Mouse (Mus musculus) lung, postnatal 4 days (tissue): Measurements from ENCODE around the gene Rundc3a.

ENCODE experiments used
- DNase-seq, 2 experiments: peaks; one replicate each; pipeline ENCODE4 v3.0.0; 2021

The Rundc3a gene

DNA sequence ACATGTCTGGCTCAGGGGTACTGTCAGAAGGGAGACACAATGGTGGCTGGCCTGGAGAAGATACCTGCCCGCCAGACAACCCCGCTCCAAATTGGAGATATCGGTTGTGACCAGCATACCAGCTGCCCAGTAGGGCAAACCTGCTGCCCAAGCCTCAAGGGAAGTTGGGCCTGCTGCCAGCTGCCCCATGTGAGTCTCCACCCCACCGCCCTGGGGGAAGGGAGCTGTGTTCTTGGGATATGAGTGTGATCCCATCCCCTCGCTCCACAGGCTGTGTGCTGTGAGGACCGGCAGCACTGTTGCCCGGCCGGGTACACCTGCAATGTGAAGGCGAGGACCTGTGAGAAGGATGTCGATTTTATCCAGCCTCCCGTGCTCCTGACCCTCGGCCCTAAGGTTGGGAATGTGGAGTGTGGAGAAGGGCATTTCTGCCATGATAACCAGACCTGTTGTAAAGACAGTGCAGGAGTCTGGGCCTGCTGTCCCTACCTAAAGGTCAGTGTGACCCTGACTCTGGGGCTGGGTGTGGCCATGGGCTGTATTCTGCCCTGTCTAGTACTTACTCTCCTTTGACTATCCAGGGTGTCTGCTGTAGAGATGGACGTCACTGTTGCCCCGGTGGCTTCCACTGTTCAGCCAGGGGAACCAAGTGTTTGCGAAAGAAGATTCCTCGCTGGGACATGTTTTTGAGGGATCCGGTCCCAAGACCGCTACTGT is 42.7 kb downstream of the Rundc3a start:
- peak in 1 of 2 experiments; percentile 27 for DNase-seq

- DNase-seq: no peak
Observed at GRCm38 (mm10) chr11:102436471-102436790, 43.2 kb downstream of the Rundc3a start.

- peak; percentile 75 to 86 for DNase-seq
Observed at GRCm38 (mm10) chr11:102437120-102438061, 44.2 kb downstream of the Rundc3a start.

GRCm38 (mm10) chr11:102438212-102439092 is 45.2 kb downstream of the Rundc3a start:
- DNase-seq: peak; percentile 87 to 91

GRCm38 (mm10) chr11:102439093-102440082 is 46.2 kb downstream of the Rundc3a start:
- peak in 1 of 2 experiments; percentile 23 for DNase-seq

DNA sequence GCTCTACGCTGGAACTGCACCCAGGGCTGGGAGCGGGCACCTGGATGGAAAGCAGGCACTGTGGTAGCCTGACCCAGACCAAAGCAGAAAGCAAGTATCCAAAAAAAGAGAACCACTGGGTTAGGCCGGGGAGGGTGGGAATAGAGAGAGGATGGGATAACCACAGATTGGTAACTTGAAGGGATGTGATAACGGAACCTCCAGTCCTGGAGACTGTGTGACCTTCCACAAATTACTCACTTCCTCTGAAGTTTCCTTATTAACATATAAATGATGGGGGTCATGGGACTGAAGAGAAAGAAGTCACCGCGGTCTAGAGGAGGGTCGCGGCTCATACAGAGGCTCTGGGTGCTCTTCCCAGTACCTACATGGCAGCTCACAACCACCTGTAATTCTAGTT is 47.1 kb downstream of the Rundc3a start:
- DNase-seq: no peak

DNA sequence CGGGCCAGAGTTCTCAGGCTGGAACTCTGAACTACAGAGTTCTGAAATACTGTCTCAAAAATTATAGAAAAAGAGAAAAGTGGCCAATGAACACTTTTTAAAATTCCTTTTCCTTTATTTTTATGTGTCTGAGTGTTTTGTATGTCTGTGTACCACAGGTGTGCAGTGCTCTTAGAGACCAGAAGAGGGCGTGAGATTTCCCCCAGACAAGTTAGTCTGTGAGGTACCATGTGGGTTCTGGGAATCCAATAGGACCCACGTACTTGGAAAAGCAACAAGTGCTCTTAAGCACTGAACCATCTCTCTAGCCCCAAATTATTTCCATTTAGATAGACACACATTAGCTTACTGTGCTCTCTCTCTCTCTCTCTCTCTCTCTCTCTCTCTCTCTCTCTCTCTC is 48.2 kb downstream of the Rundc3a start:
- DNase-seq: no peak

- DNase-seq: no peak
Observed at GRCm38 (mm10) chr11:102442089-102442488, 48.9 kb downstream of the Rundc3a start.

GRCm38 (mm10) chr11:102443740-102444139 is 50.5 kb downstream of the Rundc3a start:
- DNase-seq: peak in 1 of 2 experiments; percentile 22

GRCm38 (mm10) chr11:102444321-102444720 is 51.1 kb downstream of the Rundc3a start:
- no peak for DNase-seq

GRCm38 (mm10) chr11:102444781-102445180 is 51.6 kb downstream of the Rundc3a start:
- no peak for DNase-seq

DNA sequence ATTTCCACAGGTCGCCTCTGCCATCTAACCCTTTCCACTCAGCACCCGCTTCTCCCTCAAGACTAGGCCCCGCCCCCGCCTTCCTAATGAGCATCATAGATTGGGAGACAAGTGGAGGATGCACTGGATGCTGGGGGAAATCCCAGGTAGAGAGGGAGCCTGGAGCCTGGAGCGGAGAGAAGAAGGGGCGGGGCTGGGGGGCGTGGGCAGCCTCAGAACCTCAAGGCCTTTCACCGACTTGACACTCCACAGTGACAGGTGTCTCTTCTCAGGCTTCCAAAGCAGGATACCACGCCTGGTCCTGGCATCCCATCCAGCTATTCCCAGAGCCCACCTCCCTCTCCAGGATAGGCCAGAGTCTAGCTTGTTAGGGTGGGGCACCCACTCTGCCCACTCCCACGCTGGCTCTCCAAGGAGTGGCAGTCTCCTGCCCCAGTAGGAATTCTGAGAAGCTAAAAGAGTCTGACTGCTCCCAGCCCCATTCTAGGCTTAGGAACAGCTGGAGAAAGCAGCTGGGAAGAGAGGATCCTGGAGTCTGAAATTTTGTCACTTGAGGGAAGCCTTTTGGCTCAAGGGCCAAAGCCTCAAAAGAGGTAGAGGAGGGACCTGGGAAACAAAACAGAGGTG is 52.2 kb downstream of the Rundc3a start:
- DNase-seq: peak; percentile 64 to 87

DNA sequence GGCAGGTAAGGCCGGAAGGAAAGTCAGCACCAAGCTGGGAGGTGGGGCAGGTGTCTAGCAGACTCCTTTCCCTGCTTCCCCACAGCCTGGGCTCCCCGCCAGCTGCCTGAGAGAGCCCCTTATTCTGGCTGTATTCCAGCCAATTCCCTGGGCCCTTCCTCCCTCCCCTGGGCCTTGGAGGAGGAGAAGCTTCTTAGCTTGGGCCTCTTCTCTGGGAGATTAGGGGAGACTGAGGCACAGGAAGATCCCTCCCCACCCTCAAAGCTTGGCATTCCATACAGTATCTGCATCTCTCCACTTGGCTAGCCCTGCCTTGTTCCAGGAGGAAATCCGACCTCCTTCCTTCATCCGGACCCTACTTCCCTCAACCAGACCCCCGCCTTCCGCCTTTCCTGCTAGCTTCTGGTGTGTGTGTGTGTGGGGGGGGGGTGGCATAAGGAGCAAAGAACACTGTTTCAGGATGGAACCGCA is 52.7 kb downstream of the Rundc3a start:
- DNase-seq: peak; percentile 75 to 87

DNA sequence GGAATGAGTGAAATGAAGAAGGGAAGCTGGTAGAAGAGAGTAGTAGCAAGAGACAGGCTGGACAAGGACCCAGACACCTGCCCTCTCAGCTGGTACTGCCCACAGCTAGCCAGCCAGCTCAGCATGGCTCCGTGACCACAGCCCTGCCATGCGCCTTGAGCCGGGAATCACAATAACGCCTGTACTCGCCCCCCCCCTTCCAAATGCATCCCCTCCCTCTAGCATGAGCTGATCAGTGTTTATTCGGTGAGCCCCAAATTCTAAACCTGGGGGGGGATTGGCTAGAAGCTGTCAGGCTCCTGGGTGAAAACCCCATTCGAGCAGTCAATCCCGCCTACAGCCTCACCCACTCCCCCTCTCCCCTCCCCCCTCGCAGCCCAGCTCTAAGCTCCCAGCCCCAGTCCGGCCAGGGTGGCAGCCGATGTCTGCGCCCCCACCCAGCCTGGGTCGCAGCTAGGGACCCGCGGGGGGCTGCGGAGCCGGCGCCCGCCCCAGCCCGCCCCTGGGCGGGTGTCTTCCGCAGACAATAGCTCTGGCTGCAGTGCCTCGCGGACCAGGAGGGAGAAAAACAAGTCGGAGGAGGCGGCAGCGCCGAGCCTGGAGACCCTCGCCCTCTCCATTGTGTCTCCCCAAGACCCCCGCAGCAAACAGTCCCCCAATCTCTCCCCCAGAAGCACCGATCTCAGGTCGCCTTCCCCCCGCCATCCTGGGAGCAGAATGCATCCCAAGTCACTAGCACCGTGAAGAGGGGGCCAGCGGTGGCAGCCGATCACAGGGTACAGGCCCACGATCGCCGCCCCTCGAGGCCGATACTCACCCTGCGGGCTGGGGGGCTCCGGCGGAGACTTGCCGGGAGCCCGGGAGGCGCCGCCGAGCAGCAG is 53.6 kb downstream of the Rundc3a start:
- DNase-seq: peak; percentile 49 to 61

- peak; percentile 88 to 89 for DNase-seq
Observed at GRCm38 (mm10) chr11:102447497-102447896, 54.3 kb downstream of the Rundc3a start, which contains the start of gene Fam171a2. Fam171a2 (minus strand) TSS chr11:102447682.

- no peak for DNase-seq
Observed at GRCm38 (mm10) chr11:102448327-102448726, 55.1 kb downstream of the Rundc3a start.

- no peak for DNase-seq
Observed at GRCm38 (mm10) chr11:102449043-102450008, 56.1 kb downstream of the Rundc3a start.
